Mouse (Mus musculus): ENCODE measurements around the gene Olfr1413.

- no peak for TF ChIP-seq POLR2A (IDR thresholded peaks at IDR 0.05; ENCODE audit: insufficient read depth, low read depth, low read length)
- no peak for TF ChIP-seq CTCF (IDR thresholded peaks at IDR 0.05)
These were observed 34.1 kb upstream of the Olfr1413 start for GRCm38 (mm10) chr1:92536972-92537371.
